ENCODE assay signal across 20 mouse cellular contexts in genomic region chr6:149167038-149167437, GRCm38 (mm10). TPM values are rescaled to one million over a fixed set of nuclear protein-coding genes. Genes with fewer than 3 reads are reported as not detected.
"Had no signal": no experiment of that assay in that cellular context is flagged by ENCODE, and none has a peak within 500 bp of the region (broad histone marks: within the 10 kb centered on the region; RNA-seq: fewer than 3 reads in every experiment).

No protein-coding gene starts in this region.

RNA-seq across cellular contexts. Expression of gene Gm10203, which starts 37.1 kb away (rescaled TPM):
- total RNA-seq: layer of hippocampus, adult 2 months; layer of hippocampus, postnatal 25 days; left cerebral cortex, adult 18-20 months; left cerebral cortex, postnatal 25 days; monocyte, adult 5-6 weeks; neutrophil, adult 5-6 weeks had no signal
- polyA plus RNA-seq: kidney, embryonic 16.5 days; large intestine, adult 2 months; limb, embryonic 10.5 days; limb, embryonic 13.5 days; liver, embryonic 13.5 days; liver, embryonic 16.5 days; lung, adult 2 months; midbrain, embryonic 10.5 days; midbrain, embryonic 13.5 days; midbrain, embryonic 16.5 days; myocyte; neural tube, embryonic 13.5 days; stomach, embryonic 15.5 days; thymus, postnatal 0 days had no signal
